Mouse (Mus musculus): ENCODE results near the gene Polr3gl. TPM values are rescaled to one million over a fixed set of nuclear protein-coding genes. Genes with fewer than 3 reads are reported as not detected.

Polr3gl gene
- total RNA-seq (2021): 10 to 100 TPM; 26.6 to 28.1 TPM
- long read RNA-seq, experiment 1, transcript Polr3gl-201 (8 exons, 1,427 nt): major isoform, 14 of 27 reads
- long read RNA-seq, experiment 1, partial matches to known transcripts: 5 of 27 reads
- long read RNA-seq, experiment 1, other reads (novel, unspliced or antisense): 7 of 27 reads
- long read RNA-seq, experiment 2, transcript Polr3gl-201 (8 exons, 1,427 nt): major isoform, 9 of 26 reads
- long read RNA-seq, experiment 2, partial matches to known transcripts: 3 of 26 reads
- long read RNA-seq, experiment 2, other reads (novel, unspliced or antisense): 13 of 26 reads

GRCm38 (mm10) chr3:96593790-96594560, at the start of gene Polr3gl:
TSS of gene Polr3gl (minus strand) at chr3:96594181.
- Histone ChIP-seq H3K4me3 (peak within 1 kb of the TSS; percentile 73), H3K27ac (peak within 1 kb of the TSS; percentile 98)
- peak; percentile 93 for DNase-seq (ENCODE audit: extremely low spot score in 1 of 2, low spot score in 2 of 2)
- TF ChIP-seq CTCF (IDR thresholded peaks at IDR 0.05): no peak; the same call in 1 of the 2 replicates
- intact Hi-C loops (cut with DNase I): loop anchor here (1.0 to 5.0 kb wide), 2 partner anchors 14 to 92 kb away; no protein-coding TSS in a partner anchor

GRCm38 (mm10) chr3:96639219-96639618, 45.2 kb upstream of the Polr3gl start:
- Histone ChIP-seq H3K27ac (no peak overlapping the region), H3K4me3 (no peak overlapping the region)
- intact Hi-C loops (cut with DNase I): loop anchor here (2.0 kb wide), 1 partner anchor 58 kb away; no protein-coding TSS in a partner anchor
- peak; percentile 72 for TF ChIP-seq CTCF (IDR thresholded peaks at IDR 0.05)
- DNase-seq (ENCODE audit: extremely low spot score in 1 of 2, low spot score in 2 of 2): peak; percentile 42 to 60

DNA sequence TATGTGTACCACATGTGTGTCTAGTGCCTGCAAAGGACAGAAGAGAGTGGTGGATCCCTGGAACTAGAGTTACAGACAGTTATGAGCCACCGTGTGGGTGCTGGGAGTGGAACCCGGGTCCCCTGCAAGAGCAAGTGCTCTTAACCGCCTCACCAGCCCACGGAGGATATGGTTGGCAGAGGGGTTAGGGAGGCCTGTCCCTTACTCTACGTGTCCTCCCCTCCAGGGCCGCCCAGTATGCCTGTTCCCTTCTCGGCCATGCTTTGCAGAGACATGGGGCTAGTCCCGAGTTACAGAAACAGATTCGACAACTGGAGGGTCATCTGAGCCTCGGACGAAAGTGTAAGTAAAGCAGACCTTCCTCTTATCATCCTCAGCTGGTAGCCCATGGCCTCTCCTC, 42.5 kb upstream of the Polr3gl start:
- intact Hi-C loops (cut with DNase I): loop anchor here (2.0 kb wide), 1 partner anchor 90 kb away; no protein-coding TSS in a partner anchor
- Histone ChIP-seq H3K27ac (no peak overlapping the region), H3K4me3 (peak overlapping the region; percentile 87)
- DNase-seq (ENCODE audit: extremely low spot score in 1 of 2, low spot score in 2 of 2): no peak
- TF ChIP-seq CTCF (IDR thresholded peaks at IDR 0.05): no peak

DNA sequence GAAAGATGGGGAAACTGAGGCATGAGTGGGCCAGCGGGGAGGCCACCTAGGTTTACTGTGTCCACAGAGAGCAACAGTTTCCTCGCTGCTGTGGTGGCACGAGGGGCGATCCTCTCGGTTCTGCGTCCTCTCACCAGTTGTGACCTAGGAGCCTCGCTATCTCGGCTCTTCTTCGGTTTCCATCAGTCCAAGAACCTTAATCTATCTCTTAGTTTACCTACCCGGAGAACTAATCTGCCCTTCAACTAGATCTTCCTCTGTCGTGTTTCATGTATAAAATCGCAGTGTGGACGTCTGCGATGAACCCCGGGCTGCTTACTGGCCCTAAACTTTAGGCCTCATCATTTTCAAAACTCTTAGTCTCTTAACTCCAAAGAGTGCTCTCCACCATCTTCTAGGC, 41.9 kb upstream of the Polr3gl start:
- no peak for DNase-seq (ENCODE audit: extremely low spot score in 1 of 2, low spot score in 2 of 2)
- intact Hi-C loops (cut with DNase I): loop anchor here (2.0 kb wide), 1 partner anchor 89 kb away; no protein-coding TSS in a partner anchor
- Histone ChIP-seq H3K4me3 (peak overlapping the region; percentile 87), H3K27ac (peak overlapping the region; percentile 84)
- no peak for TF ChIP-seq CTCF (IDR thresholded peaks at IDR 0.05)

DNA sequence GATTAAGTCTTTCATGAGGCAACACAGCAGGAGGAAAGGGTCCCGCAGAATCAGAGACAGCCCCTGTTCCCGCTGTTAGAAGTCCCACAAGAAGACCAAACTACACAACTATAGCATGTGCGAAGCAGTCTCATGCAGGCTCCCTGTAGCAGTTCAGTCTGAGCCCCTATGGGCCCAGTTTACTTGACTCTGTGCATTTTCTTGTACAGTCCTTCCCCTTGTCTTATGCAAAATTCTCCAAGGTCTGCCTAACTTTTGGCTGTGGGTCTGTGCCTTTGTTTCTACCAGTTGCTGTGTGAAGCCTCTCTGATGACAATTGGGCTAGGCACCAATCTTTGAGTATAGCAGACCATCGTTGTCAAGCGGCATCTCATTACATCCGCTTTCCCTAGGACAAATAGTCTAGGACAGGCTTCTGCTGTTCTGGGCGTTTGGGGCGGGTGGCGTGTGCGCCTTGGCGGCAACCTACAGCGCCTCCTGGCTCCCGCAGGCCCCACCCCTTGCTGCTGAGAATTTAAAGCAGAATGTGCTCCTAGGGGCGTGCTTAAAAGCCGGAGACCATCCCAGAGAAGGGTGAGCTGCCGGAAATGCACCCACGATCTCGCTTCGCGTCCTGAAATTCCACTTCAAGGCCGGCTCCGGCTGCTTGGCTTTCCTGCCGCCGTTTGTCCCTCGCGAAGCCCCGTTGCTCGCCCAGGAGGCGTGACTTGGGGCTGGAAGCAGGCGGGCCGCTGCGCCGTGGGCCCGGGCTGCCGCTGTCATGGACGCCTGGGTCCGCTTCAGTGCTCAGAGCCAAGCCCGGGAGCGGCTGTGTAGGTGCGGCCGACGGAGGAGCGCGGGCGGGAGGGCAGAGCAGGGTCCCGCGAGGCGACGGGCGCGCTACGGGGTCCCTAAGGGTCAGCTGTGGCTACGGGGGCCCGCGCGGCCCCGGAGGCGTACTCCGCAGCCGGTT, 41.2 kb upstream of the Polr3gl start, which contains the start of the genes Pex11b and Gm42957:
Pex11b (plus strand) TSS at position 449 of the 952 bp plus-strand sequence.
Gm42957 (plus strand) TSS at position 547 of the 952 bp plus-strand sequence.
- Histone ChIP-seq H3K27ac (peak within 1 kb of the TSS; percentile 84), H3K4me3 (peak within 1 kb of the TSS; percentile 87)
- peak; percentile 89 to 92 for DNase-seq (ENCODE audit: extremely low spot score in 1 of 2, low spot score in 2 of 2)
- TF ChIP-seq CTCF (IDR thresholded peaks at IDR 0.05): peak; percentile 36
- intact Hi-C loops (cut with DNase I): no loop called here

- DNase-seq (ENCODE audit: extremely low spot score in 1 of 2, low spot score in 2 of 2): no peak
- Histone ChIP-seq H3K27ac (no peak overlapping the region), H3K4me3 (no peak overlapping the region)
- intact Hi-C loops (cut with DNase I): no loop called here
- TF ChIP-seq CTCF (IDR thresholded peaks at IDR 0.05): no peak
These were observed 40.0 kb upstream of the Polr3gl start for GRCm38 (mm10) chr3:96634015-96634414.

DNA sequence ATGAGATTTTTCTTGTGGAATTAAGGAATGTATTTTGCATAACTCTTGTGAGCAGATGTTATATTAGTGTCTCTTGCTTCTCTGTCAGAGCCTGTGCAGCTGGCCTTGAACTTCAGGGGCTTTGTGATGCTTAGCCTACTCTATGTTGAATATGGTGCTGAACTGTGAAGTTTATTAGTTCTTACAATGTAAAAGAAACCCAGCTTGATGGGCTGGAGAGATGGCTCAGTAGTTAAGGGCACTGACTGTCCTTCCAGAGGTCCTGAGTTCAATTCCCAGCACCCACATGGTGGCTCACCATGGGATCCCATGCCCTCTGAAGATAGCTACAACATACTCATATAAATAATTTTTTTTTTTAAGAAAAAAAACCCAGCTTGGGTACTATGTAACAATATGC, 38.1 kb upstream of the Polr3gl start:
- H3K27ac ChIP-seq: no peak overlapping the region
- DNase-seq (ENCODE audit: extremely low spot score in 1 of 2, low spot score in 2 of 2): no peak
- H3K4me3 ChIP-seq: no peak overlapping the region
- TF ChIP-seq CTCF (IDR thresholded peaks at IDR 0.05): no peak
- intact Hi-C loops (cut with DNase I): no loop called here

- intact Hi-C loops (cut with DNase I): loop anchor here (2.0 kb wide), 1 partner anchor 27 kb away; no protein-coding TSS in a partner anchor
- TF ChIP-seq CTCF (IDR thresholded peaks at IDR 0.05): no peak
- Histone ChIP-seq H3K27ac (peak within 1 kb of the TSS; percentile 89), H3K4me3 (peak within 1 kb of the TSS; percentile 66)
- DNase-seq (ENCODE audit: extremely low spot score in 1 of 2, low spot score in 2 of 2): peak; percentile 95 to 96
These were observed 36.0 kb upstream of the Polr3gl start, which contains the start of gene Rbm8a for GRCm38 (mm10) chr3:96629729-96630600. TSS of gene Rbm8a (plus strand) at chr3:96629933.

DNA sequence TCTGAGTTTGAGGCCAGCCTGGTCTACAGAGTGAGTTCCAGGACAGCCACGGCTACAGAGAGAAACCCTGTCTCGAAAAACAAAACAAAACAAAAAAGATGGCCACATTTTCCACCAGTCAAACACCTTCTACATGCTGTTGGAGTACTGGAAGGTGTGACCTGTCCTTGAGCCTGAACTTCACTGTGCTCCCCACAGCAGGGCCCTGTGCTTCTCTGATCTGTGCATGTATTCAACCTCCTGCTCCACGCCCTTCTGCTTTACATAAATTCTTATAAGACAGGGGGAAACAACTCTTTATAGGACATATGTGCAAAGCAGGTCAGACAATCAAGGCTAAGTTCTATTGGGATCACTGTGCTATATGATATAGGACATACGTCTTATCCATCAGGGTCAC, 29.2 kb upstream of the Polr3gl start:
- no peak for DNase-seq (ENCODE audit: extremely low spot score in 1 of 2, low spot score in 2 of 2)
- Histone ChIP-seq H3K4me3 (no peak overlapping the region), H3K27ac (no peak overlapping the region)
- no peak for TF ChIP-seq CTCF (IDR thresholded peaks at IDR 0.05)
- intact Hi-C loops (cut with DNase I): no loop called here

- Histone ChIP-seq H3K27ac (no peak overlapping the region), H3K4me3 (no peak overlapping the region)
- no peak for DNase-seq (ENCODE audit: extremely low spot score in 1 of 2, low spot score in 2 of 2)
- intact Hi-C loops (cut with DNase I): no loop called here
- no peak for TF ChIP-seq CTCF (IDR thresholded peaks at IDR 0.05)
These were observed 24.0 kb upstream of the Polr3gl start for GRCm38 (mm10) chr3:96617941-96618340.
